Mouse (Mus musculus): ENCODE measurements around the gene Kif1b. TPM values are rescaled to one million over a fixed set of nuclear protein-coding genes. Genes with fewer than 3 reads are reported as not detected.
A peak's percentile ranks its signal among the peaks of the same experiment; 100 is the strongest.

The Kif1b gene
- polyA plus RNA-seq (2012; fragmentation: generic; extraction: Trizol): 10.1 TPM
- long read RNA-seq, experiment 1, full-length matches to known transcripts: 5 of 17 reads
- long read RNA-seq, experiment 1, partial matches to known transcripts: 3 of 17 reads
- long read RNA-seq, experiment 1, other reads (novel, unspliced or antisense): 9 of 17 reads
- long read RNA-seq, experiment 2, full-length matches to known transcripts: 132 of 176 reads
- long read RNA-seq, experiment 2, partial matches to known transcripts: 12 of 176 reads
- long read RNA-seq, experiment 2, other reads (novel, unspliced or antisense): 32 of 176 reads

DNA sequence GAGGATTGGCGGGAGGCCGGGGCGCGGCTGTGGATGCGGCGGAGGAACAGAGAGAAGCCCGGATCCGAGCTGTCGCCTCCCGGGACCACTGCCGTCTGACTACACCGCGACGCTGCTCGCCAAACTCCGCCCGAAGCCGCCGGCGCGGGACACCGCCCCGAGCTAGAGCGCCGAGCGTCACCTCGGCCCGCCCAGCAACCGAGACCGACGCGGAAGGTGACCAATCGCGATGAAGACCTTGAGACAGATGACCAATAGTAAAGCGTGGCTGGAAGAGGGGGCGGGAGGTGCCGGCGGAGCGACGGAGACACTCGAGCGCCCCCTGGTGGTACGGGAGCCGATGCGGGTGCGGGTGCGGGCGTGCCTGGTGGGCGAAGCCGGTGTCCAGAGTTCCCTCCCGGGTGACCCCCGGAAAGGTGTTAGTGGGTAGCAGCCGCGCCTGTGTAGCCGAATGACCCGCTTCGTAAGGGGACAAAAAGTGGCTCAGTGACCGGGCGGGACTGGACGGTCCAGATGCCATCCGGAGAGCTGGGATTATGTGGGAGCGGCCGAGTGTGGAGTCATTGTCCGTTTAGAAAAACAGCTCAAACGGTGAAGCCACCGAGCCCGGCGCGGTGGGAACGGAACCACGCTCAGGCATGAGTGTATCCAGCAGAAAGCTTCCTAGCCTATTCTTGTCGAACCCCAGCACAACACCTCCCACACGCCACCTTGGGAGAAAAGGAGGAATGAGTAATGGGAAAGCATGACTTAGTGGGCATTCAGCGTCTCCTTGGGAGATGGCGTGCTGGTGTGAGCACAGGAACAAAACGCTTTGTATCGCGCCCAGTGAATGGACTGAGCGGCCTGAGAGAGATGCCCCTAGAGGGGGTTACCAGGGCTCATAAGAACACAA is at the start of gene Kif1b:
Gene Kif1b (minus strand): TSS at position 98 of the 895 bp plus-strand sequence.
- peaks cover 47% of the 10 kb centered on the region for H3K79me2 ChIP-seq (ENCODE audit: control insufficient read depth, insufficient read depth)
- TF ChIP-seq CTCF (IDR thresholded peaks at IDR 0.05; ENCODE audit: control insufficient read depth, insufficient read depth, insufficient read length) (peak; percentile 98), FOSL1 (IDR thresholded peaks at IDR 0.05; ENCODE audit: insufficient read depth, low read length, poor library complexity, severe bottlenecking) (no peak)
- peak within 1 kb of the TSS; percentile 85 for H3ac ChIP-seq (ENCODE audit: control insufficient read depth, insufficient read length, low read depth)
- H3K4me3 ChIP-seq (ENCODE audit: insufficient read depth, poor library complexity, severe bottlenecking): peak within 1 kb of the TSS; percentile 85
- no peaks in the 10 kb centered on the region for H3K36me3 ChIP-seq (ENCODE audit: control insufficient read depth, insufficient read depth)
- peaks cover 38% of the 10 kb centered on the region for H3K79me3 ChIP-seq (ENCODE audit: low read depth)
- H3K27me3 ChIP-seq (ENCODE audit: control insufficient read depth, insufficient read depth, insufficient read length): no peaks in the 10 kb centered on the region

GRCm38 (mm10) chr4:149354671-149355070 is 47.2 kb upstream of the Kif1b start:
- Histone ChIP-seq H3ac (ENCODE audit: control insufficient read depth, insufficient read length, low read depth) (no peak overlapping the region), H3K79me3 (ENCODE audit: low read depth) (no peaks in the 10 kb centered on the region), H3K27me3 (ENCODE audit: control insufficient read depth, insufficient read depth, insufficient read length) (no peaks in the 10 kb centered on the region), H3K79me2 (ENCODE audit: control insufficient read depth, insufficient read depth) (no peaks in the 10 kb centered on the region), H3K36me3 (ENCODE audit: control insufficient read depth, insufficient read depth) (peaks cover 69% of the 10 kb centered on the region), H3K4me3 (ENCODE audit: insufficient read depth, poor library complexity, severe bottlenecking) (no peak overlapping the region)
- TF ChIP-seq MYOG (IDR thresholded peaks at IDR 0.05; ENCODE audit: control insufficient read depth, extremely low read depth, insufficient read length): no peak
- TF ChIP-seq USF1 (IDR thresholded peaks at IDR 0.05; ENCODE audit: low read depth): no peak
- TF ChIP-seq MYOD1 (IDR thresholded peaks at IDR 0.05; ENCODE audit: control insufficient read depth, insufficient read length, low read depth): no peak
- no peak for TF ChIP-seq CTCF (IDR thresholded peaks at IDR 0.05; ENCODE audit: control insufficient read depth, insufficient read depth, insufficient read length)
- no peak for TF ChIP-seq MAX (IDR thresholded peaks at IDR 0.05)
- TF ChIP-seq FOSL1 (IDR thresholded peaks at IDR 0.05; ENCODE audit: insufficient read depth, low read length, poor library complexity, severe bottlenecking): no peak
- no peak for TF ChIP-seq CEBPB (IDR thresholded peaks at IDR 0.05; ENCODE audit: low read depth)

DNA sequence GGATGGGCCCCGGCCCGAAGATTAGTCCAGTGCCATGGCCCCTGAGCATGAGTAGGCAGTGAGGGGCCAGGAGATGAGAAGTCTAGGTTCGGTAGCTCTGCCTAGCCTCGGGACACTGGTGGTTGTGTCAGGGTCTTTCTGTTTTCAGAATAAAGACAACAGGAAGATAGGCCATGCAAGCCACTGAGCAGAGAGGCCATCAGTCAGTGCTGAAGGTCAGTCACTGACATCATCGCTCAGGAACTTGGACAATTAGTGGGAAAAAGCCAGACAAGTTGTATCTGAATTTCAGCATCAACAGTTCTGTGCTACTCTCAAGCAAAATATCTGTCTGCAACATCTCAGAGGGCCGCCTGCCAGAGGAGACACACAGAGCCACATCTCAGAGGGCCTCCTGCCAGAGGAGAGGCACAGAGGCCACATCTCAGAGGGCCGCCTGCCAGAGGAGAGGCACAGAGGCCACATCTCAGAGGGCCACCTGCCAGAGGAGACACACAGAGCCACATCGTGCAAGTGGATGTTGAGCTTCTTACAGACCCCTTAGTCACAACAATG is 44.2 kb upstream of the Kif1b start:
- Histone ChIP-seq H3K27me3 (ENCODE audit: control insufficient read depth, insufficient read depth, insufficient read length) (no peaks in the 10 kb centered on the region), H3K36me3 (ENCODE audit: control insufficient read depth, insufficient read depth) (peaks cover 60% of the 10 kb centered on the region), H3K4me3 (ENCODE audit: insufficient read depth, poor library complexity, severe bottlenecking) (no peak overlapping the region), H3ac (ENCODE audit: control insufficient read depth, insufficient read length, low read depth) (no peak overlapping the region), H3K79me2 (ENCODE audit: control insufficient read depth, insufficient read depth) (no peaks in the 10 kb centered on the region), H3K79me3 (ENCODE audit: low read depth) (no peaks in the 10 kb centered on the region)
- no peak for TF ChIP-seq MAX (IDR thresholded peaks at IDR 0.05)
- TF ChIP-seq MYOD1 (IDR thresholded peaks at IDR 0.05; ENCODE audit: control insufficient read depth, insufficient read length, low read depth): no peak
- no peak for TF ChIP-seq USF1 (IDR thresholded peaks at IDR 0.05; ENCODE audit: low read depth)
- no peak for TF ChIP-seq FOSL1 (IDR thresholded peaks at IDR 0.05; ENCODE audit: insufficient read depth, low read length, poor library complexity, severe bottlenecking)
- TF ChIP-seq CTCF (IDR thresholded peaks at IDR 0.05; ENCODE audit: control insufficient read depth, insufficient read depth, insufficient read length): no peak
- TF ChIP-seq CEBPB (IDR thresholded peaks at IDR 0.05; ENCODE audit: low read depth): no peak

DNA sequence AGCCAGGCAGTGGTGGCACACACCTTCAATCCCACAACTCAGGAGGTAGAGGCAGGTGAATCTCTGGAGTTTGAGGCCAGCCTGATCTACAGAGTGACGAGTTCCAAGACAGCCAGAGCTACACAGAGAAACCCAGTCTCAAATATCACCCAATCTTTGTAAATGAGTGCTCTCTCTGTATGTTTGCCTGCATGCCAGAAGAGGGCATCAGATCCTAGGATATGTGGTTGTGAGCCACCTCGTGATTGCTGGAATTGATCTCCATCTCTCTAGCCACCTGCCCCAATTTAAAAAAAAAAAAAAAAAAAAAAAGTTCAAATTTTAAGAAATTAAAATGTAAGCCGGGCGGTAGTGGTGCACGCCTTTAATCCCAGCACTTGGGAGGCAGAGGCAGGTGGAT is 41.5 kb upstream of the Kif1b start:
- no peak for TF ChIP-seq MYOG (IDR thresholded peaks at IDR 0.05; ENCODE audit: control insufficient read depth, extremely low read depth, insufficient read length)
- TF ChIP-seq CEBPB (IDR thresholded peaks at IDR 0.05; ENCODE audit: low read depth): no peak
- no peak for TF ChIP-seq CTCF (IDR thresholded peaks at IDR 0.05; ENCODE audit: control insufficient read depth, insufficient read depth, insufficient read length)
- no peak for TF ChIP-seq FOSL1 (IDR thresholded peaks at IDR 0.05; ENCODE audit: insufficient read depth, low read length, poor library complexity, severe bottlenecking)
- no peak for TF ChIP-seq MYOD1 (IDR thresholded peaks at IDR 0.05; ENCODE audit: control insufficient read depth, insufficient read length, low read depth)
- no peak for TF ChIP-seq MAX (IDR thresholded peaks at IDR 0.05)
- TF ChIP-seq USF1 (IDR thresholded peaks at IDR 0.05; ENCODE audit: low read depth): no peak
- H3K4me3 ChIP-seq (ENCODE audit: insufficient read depth, poor library complexity, severe bottlenecking): no peak overlapping the region
- no peaks in the 10 kb centered on the region for H3K79me3 ChIP-seq (ENCODE audit: low read depth)
- H3K79me2 ChIP-seq (ENCODE audit: control insufficient read depth, insufficient read depth): no peaks in the 10 kb centered on the region
- H3K36me3 ChIP-seq (ENCODE audit: control insufficient read depth, insufficient read depth): peaks cover 51% of the 10 kb centered on the region
- H3K27me3 ChIP-seq (ENCODE audit: control insufficient read depth, insufficient read depth, insufficient read length): no peaks in the 10 kb centered on the region
- H3ac ChIP-seq (ENCODE audit: control insufficient read depth, insufficient read length, low read depth): no peak overlapping the region

- Histone ChIP-seq H3ac (ENCODE audit: control insufficient read depth, insufficient read length, low read depth) (no peak overlapping the region), H3K79me3 (ENCODE audit: low read depth) (no peaks in the 10 kb centered on the region), H3K79me2 (ENCODE audit: control insufficient read depth, insufficient read depth) (no peaks in the 10 kb centered on the region), H3K4me3 (ENCODE audit: insufficient read depth, poor library complexity, severe bottlenecking) (no peak overlapping the region), H3K36me3 (ENCODE audit: control insufficient read depth, insufficient read depth) (peaks cover 39% of the 10 kb centered on the region), H3K27me3 (ENCODE audit: control insufficient read depth, insufficient read depth, insufficient read length) (no peaks in the 10 kb centered on the region)
- TF ChIP-seq MAX (IDR thresholded peaks at IDR 0.05): no peak
- no peak for TF ChIP-seq CTCF (IDR thresholded peaks at IDR 0.05; ENCODE audit: control insufficient read depth, insufficient read depth, insufficient read length)
- no peak for TF ChIP-seq FOSL1 (IDR thresholded peaks at IDR 0.05; ENCODE audit: insufficient read depth, low read length, poor library complexity, severe bottlenecking)
- TF ChIP-seq CEBPB (IDR thresholded peaks at IDR 0.05; ENCODE audit: low read depth): no peak
- TF ChIP-seq MYOG (IDR thresholded peaks at IDR 0.05; ENCODE audit: control insufficient read depth, extremely low read depth, insufficient read length): no peak
- no peak for TF ChIP-seq MYOD1 (IDR thresholded peaks at IDR 0.05; ENCODE audit: control insufficient read depth, insufficient read length, low read depth)
- TF ChIP-seq USF1 (IDR thresholded peaks at IDR 0.05; ENCODE audit: low read depth): no peak
Observed at GRCm38 (mm10) chr4:149345873-149346272, 38.4 kb upstream of the Kif1b start.

Measured in C2C12 (cell line).